Mouse (Mus musculus) hindbrain, embryonic 11.5 days (tissue): ENCODE measurements at regions not wholly inside any gene's neighbourhood (a gene's known extent, or its start where the extent isn't known, plus 50 kb on each side); places are given as distances from the start of the nearest gene placed in this dataset.

ENCODE experiments used
- ATAC-seq: fragments of 200-750 bp; cut with Nextera tagmentation; 2 replicates; pipeline ENCODE4 v1.8.0; 2017; ENCODE audit warnings: mild to moderate bottlenecking, moderate TSS enrichment, moderate library complexity; ENCODE audit not compliant: low FRiP score
- DNase-seq: peaks from one replicate; pipeline ENCODE4 v3.0.0-alpha.2; 2015; ENCODE audit warnings: low spot score
- H3K27ac ChIP-seq: fragments of 300-500 bp; sonication (generic); 2 replicates; pipeline ENCODE4 v1.5.1; 2014; ENCODE audit warnings: mild to moderate bottlenecking, low read depth, low read length
- H3K27me3 ChIP-seq: fragments of 300-500 bp; sonication (generic); 2 replicates; pipeline ENCODE4 v1.6.1; 2014; ENCODE audit warnings: mild to moderate bottlenecking, low read length, moderate library complexity, mixed read lengths; ENCODE audit not compliant: control insufficient read depth, insufficient read depth
- H3K36me3 ChIP-seq: fragments of 300-500 bp; sonication (generic); 2 replicates; pipeline ENCODE4 v1.6.1; 2014; ENCODE audit warnings: mild to moderate bottlenecking, low read length, moderate library complexity, mixed read lengths; ENCODE audit not compliant: control insufficient read depth, insufficient read depth
- H3K4me1 ChIP-seq: fragments of 300-500 bp; sonication (generic); replicated peaks from 2 replicates; pipeline ENCODE4 v1.6.1; 2014; ENCODE audit warnings: low read length, mixed read lengths; ENCODE audit not compliant: control insufficient read depth, insufficient read depth
- H3K4me2 ChIP-seq: fragments of 300-500 bp; sonication (generic); replicated peaks from 2 replicates; pipeline ENCODE4 v1.6.1; 2014; ENCODE audit warnings: mild to moderate bottlenecking, low read depth, low read length
- H3K4me3 ChIP-seq: fragments of 300-500 bp; sonication (generic); 2 replicates; pipeline ENCODE4 v1.5.1; 2014; ENCODE audit warnings: low read depth, low read length
- H3K9ac ChIP-seq: fragments of 300-500 bp; sonication (generic); 2 replicates; pipeline ENCODE4 v1.6.1; 2014; ENCODE audit warnings: low read depth, low read length
- H3K9me3 ChIP-seq: fragments of 300-500 bp; sonication (generic); 2 replicates; pipeline ENCODE4 v1.6.1; 2016; ENCODE audit warnings: low read length; ENCODE audit not compliant: control insufficient read depth
- WGBS: fragments of 180-500 bp; shearing (Covaris S2); extraction: QIAGEN DNeasy Blood & Tissue Kit; methylation state at CpG from one replicate; pipeline ENCODE4 v1.1.7; 2014; 5-methylcytosine and 5-hydroxymethylcytosine counted together

DNA sequence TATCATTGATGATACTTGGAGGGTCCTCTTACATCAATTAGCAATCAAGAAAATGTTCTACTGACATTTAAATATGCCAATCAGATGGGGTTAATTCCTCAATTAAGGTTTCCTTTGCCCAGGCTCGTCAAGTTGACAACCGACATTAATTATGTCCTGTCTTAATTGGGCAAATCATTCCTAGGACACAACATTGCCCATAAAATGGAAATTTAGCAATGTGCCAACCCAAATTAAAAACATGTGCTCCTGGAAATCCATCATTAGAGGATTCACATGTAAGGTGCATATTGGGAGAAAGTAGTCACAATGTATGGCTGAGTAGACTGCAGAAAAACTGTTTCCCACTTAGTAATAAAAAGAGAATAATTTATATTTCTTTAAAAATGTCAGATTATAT, 483.6 kb upstream of the B430305J03Rik start:
- no peaks in the 10 kb centered on the region for H3K36me3 ChIP-seq
- H3K9ac ChIP-seq, result no peak overlapping the region
- H3K27me3 ChIP-seq, result no peaks in the 10 kb centered on the region
- ATAC-seq (no peak), DNase-seq (no peak)
- no peak overlapping the region for H3K4me3 ChIP-seq
- no peaks in the 10 kb centered on the region for H3K4me1 ChIP-seq
- WGBS, result 91% methylated on average over 2 of the region's 2 CpGs
- no peak overlapping the region for H3K27ac ChIP-seq
- no peaks in the 10 kb centered on the region for H3K9me3 ChIP-seq
- H3K4me2 ChIP-seq, result no peak overlapping the region

DNA sequence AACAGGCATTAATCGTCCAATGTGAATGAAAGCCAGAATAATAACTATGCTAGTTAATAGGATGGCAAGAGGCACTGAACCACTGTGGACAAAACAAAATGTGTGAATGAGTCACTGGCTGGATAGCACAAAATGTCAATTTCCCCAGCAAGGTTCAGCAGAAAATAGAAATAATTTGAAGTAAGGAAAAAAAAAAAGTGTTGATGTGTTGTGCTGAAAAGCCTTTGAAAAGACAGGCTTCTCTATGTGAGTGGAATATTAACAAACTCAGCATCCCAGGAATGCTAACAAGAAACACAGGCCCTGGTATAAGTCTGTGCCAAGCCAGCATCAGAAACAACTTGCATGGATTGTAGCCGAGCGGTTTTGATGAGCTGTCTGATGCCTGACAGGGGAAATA, 481.0 kb upstream of the B430305J03Rik start:
- Histone ChIP-seq H3K9me3 (no peaks in the 10 kb centered on the region), H3K27me3 (no peaks in the 10 kb centered on the region), H3K4me1 (no peaks in the 10 kb centered on the region), H3K27ac (no peak overlapping the region), H3K4me2 (no peak overlapping the region), H3K36me3 (no peaks in the 10 kb centered on the region), H3K4me3 (no peak overlapping the region), H3K9ac (no peak overlapping the region)
- ATAC-seq (no peak), DNase-seq (no peak)
- 76% methylated on average over 3 of the region's 3 CpGs for WGBS

DNA sequence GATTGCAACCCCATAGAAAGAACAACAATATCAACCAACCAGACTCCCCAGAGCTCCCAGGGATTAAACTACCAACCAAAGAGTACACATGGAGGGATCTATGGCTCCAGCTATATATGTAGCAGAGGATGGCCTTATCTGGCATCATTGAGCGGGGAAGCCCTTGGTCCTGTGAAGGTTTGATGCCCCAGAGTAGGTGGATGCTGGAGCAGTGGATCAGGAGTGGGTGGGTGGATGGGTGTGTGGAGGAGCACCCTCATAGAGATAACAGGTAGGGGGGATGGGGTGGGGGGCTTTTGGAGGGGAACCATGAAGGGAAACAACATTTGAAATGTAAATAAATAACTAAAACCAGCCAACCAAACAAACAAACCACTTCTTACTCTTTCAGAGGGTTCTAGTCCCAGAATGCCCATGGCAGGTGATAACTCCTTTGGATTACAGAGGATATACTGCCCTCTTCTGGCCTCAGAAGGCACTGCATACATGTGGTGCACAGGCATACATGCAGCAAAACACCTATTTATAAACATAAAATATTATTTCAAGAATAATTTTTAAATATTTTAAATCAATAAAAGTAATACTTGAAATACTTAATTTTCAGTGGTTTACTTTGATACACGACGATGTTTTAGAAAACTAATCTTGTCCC, 473.7 kb upstream of the B430305J03Rik start:
- no peak overlapping the region for H3K9ac ChIP-seq
- H3K27me3 ChIP-seq, result no peaks in the 10 kb centered on the region
- DNase-seq (peak; percentile 55), ATAC-seq (peak; percentile 78; the same call in 1 of the 2 replicates)
- no peaks in the 10 kb centered on the region for H3K4me1 ChIP-seq
- H3K4me2 ChIP-seq, result no peak overlapping the region
- no peak overlapping the region for H3K27ac ChIP-seq
- no peaks in the 10 kb centered on the region for H3K36me3 ChIP-seq
- 55% methylated on average over 3 of the region's 3 CpGs for WGBS
- no peak overlapping the region for H3K4me3 ChIP-seq
- H3K9me3 ChIP-seq, result no peaks in the 10 kb centered on the region

DNA sequence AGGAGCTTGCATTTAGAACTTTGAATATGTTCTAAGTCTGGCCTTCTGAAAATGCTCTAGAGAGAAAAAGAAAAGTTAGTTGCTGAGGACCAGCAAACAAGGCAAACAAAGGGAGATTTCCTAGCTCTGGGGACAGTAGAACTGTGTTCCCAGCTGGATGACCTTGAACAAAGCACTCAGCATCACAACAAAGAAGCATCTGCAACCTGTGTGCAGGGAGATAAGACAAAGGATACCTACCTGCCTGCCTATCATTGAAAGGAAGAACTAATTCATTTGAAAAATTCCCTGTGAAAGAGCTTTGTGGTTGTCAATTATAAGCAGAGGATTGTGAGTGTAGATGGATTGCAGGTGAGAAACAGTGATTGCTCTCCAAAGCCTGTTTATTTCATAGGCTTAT, 451.1 kb upstream of the B430305J03Rik start:
- DNase-seq (no peak), ATAC-seq (no peak)
- Histone ChIP-seq H3K9me3 (no peaks in the 10 kb centered on the region), H3K4me1 (no peaks in the 10 kb centered on the region), H3K4me3 (no peak overlapping the region), H3K4me2 (no peak overlapping the region), H3K9ac (no peak overlapping the region), H3K27me3 (no peaks in the 10 kb centered on the region), H3K27ac (no peak overlapping the region), H3K36me3 (no peaks in the 10 kb centered on the region)

DNA sequence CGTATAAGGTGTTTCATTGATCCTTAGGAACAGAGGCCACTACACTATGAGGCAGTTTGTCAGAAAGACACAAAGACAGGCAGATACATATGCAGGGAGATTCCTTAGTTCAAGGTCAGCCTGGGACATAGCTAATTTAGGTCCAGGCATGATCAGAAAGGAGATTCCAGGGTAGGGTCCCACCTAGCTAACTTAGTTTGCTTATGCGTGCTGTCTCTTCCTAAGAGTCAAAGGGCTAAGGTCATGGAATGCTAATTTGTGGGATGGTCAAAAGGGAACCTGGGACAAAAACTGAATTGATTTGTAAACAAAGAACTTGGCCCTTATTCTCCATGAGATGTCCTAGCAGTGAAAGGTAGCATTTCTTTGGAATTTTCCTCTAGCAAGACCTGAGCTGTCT, 430.3 kb upstream of the B430305J03Rik start:
- WGBS, result 78% methylated on average over 2 of the region's 2 CpGs

DNA sequence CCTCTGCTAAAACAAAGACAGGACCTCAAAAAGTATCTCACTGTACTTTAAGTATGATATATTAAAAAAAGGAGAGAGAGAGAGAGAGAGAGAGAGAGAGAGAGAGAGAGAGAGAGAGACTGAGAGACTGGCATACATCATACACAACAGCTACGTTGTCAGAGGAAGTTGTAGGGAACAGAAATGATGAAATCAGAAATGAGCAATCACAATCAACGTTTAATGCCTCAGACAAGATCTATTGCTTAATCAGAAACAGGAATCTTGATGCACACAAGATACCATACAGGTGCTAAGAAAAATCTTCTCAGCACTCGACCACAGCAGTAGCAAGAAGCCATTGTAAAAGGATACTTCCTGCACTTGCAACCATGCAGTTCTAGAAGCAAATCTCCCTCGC, 424.9 kb upstream of the B430305J03Rik start:
- ATAC-seq (no peak), DNase-seq (no peak)
- Histone ChIP-seq H3K27me3 (no peaks in the 10 kb centered on the region), H3K4me3 (no peak overlapping the region), H3K4me1 (no peaks in the 10 kb centered on the region), H3K36me3 (no peaks in the 10 kb centered on the region), H3K27ac (no peak overlapping the region), H3K4me2 (no peak overlapping the region), H3K9ac (no peak overlapping the region), H3K9me3 (no peaks in the 10 kb centered on the region)
- 70% methylated on average over 4 of the region's 4 CpGs for WGBS

More for the DNA sequence above, 430.3 kb upstream of the B430305J03Rik start:
- no peaks in the 10 kb centered on the region for H3K4me1 ChIP-seq
- no peaks in the 10 kb centered on the region for H3K36me3 ChIP-seq
- no peak overlapping the region for H3K27ac ChIP-seq
- no peak overlapping the region for H3K4me2 ChIP-seq
- no peaks in the 10 kb centered on the region for H3K9me3 ChIP-seq
- DNase-seq, result no peak
- no peak for ATAC-seq
- H3K27me3 ChIP-seq, result no peaks in the 10 kb centered on the region
- no peak overlapping the region for H3K9ac ChIP-seq
- H3K4me3 ChIP-seq, result no peak overlapping the region
